In genomic region chr11:33100027-33100507, GRCm38 (mm10) we compare ENCODE assay signal across 8 mouse cellular contexts. TPM values are rescaled to one million over a fixed set of nuclear protein-coding genes. Genes with fewer than 3 reads are reported as not detected.
DNase-seq lines count a peak whose midpoint lies in the region; ATAC-seq lines count a peak whose summit lies in the region.

No protein-coding gene starts in this region.

- no peak overlapping the region for H3K27ac ChIP-seq in forebrain, embryonic 13.5 days
- no peak overlapping the region for H3K27ac ChIP-seq in lung, embryonic 16.5 days (ENCODE audit: low read length)

- H3K4me1 ChIP-seq in forebrain, embryonic 13.5 days: peaks cover 12% of the 10 kb centered on the region
- peaks cover 12% of the 10 kb centered on the region; the same call in 1 of the 2 replicates for H3K4me1 ChIP-seq in lung, embryonic 16.5 days (replicated peaks; ENCODE audit: control insufficient read depth, insufficient read depth, low read length)

- DNase-seq in adrenal gland, adult 2 months: peak; percentile 8
- no peak for DNase-seq in adrenal gland, adult 18-20 months (ENCODE audit: low spot score in 2 of 2)
- peak; percentile 56 to 62 for DNase-seq in heart, postnatal 14 days
- DNase-seq in layer of hippocampus, postnatal 25 days (ENCODE audit: extremely low spot score in 1 of 2, low spot score in 1 of 2): no peak
- DNase-seq in kidney, postnatal 14 days: no peak

- peak overlapping the region; percentile 46 for H3K4me2 ChIP-seq in forebrain, embryonic 13.5 days
- H3K4me2 ChIP-seq in lung, embryonic 16.5 days (ENCODE audit: low read depth, low read length): peak overlapping the region; percentile 58

- H3K4me3 ChIP-seq in forebrain, embryonic 13.5 days: no peak overlapping the region
- H3K4me3 ChIP-seq in lung, embryonic 16.5 days (ENCODE audit: low read length): peak overlapping the region; percentile 27

- H3K9ac ChIP-seq in forebrain, embryonic 13.5 days: peak overlapping the region; percentile 26; the same call in 1 of the 2 replicates
- H3K9ac ChIP-seq in lung, embryonic 16.5 days (ENCODE audit: low read length): peak overlapping the region; percentile 51

- no peaks in the 10 kb centered on the region for H3K9me3 ChIP-seq in forebrain, embryonic 13.5 days (replicated peaks)
- H3K9me3 ChIP-seq in lung, embryonic 16.5 days (ENCODE audit: control insufficient read depth, low read length): no peaks in the 10 kb centered on the region

- no peaks in the 10 kb centered on the region for H3K27me3 ChIP-seq in forebrain, embryonic 13.5 days
- H3K27me3 ChIP-seq in lung, embryonic 16.5 days (ENCODE audit: control insufficient read depth, insufficient read depth, low read depth, low read length): no peaks in the 10 kb centered on the region

- intact Hi-C loops in heart, postnatal 14 days (cut with DNase I): loop anchor here (5.0 kb wide), 1 partner anchor 143 kb away; no protein-coding TSS in a partner anchor

- ATAC-seq in forebrain, embryonic 13.5 days: 0 out of 2 replicates have a peak, but pooled peaks have one; percentile 50
- ATAC-seq in lung, embryonic 16.5 days (ENCODE audit: low read depth): peak; percentile 59
- ATAC-seq in monocyte, adult 5-6 weeks (replicated peaks; ENCODE audit: insufficient number of reproducible peaks, low FRiP score, low TSS enrichment, poor library complexity, severe bottlenecking): no peak

- 19% methylated on average over 10 of the region's 10 CpGs for WGBS in forebrain, embryonic 13.5 days
- WGBS in lung, embryonic 16.5 days: 12% methylated on average over 10 of the region's 10 CpGs

- no peaks in the 10 kb centered on the region for H3K36me3 ChIP-seq in forebrain, embryonic 13.5 days (ENCODE audit: poor library complexity, severe bottlenecking)
- no peaks in the 10 kb centered on the region for H3K36me3 ChIP-seq in lung, embryonic 16.5 days (ENCODE audit: control insufficient read depth, insufficient read depth, low read length)

RNA-seq across cellular contexts. Expression of gene Fgf18, which starts 47.1 kb away (rescaled TPM):
- 1 to 10 TPM; 2.4 to 2.5 TPM for total RNA-seq in adrenal gland, adult 2 months (2021)
- polyA plus RNA-seq in adrenal gland, adult 2 months (2012; rRNA removed): 0.36 and 0.87 TPM in 2 replicates
- total RNA-seq in adrenal gland, adult 18-20 months (2021): 1 to 10 TPM; 1.3 to 2.0 TPM
- polyA plus RNA-seq in forebrain, embryonic 13.5 days (2015; fragmentation: Nextera tagmentation; extraction: Ambion mirVana): 1.6 and 2.9 TPM in 2 replicates
- total RNA-seq in heart, postnatal 14 days (2021): 1 to 10 TPM; 4.1 to 4.9 TPM
- polyA plus RNA-seq in lung, embryonic 16.5 days (2015; fragmentation: Nextera tagmentation; extraction: Ambion mirVana): 10.8 and 11.3 TPM in 2 replicates
- 1 to 10 TPM; 3.9 to 4.3 TPM for total RNA-seq in layer of hippocampus, postnatal 25 days (2021)
- total RNA-seq in monocyte, adult 5-6 weeks (2017): not detected in 3 replicates

Comparison
In these comparisons a context has a peak if more than half of its experiments do, and no peak if none do; other contexts are left out.
1. DNase-seq: peak in adrenal gland, adult 2 months (single experiment) and heart, postnatal 14 days (2 of 2); none in adrenal gland, adult 18-20 months (0 of 2), layer of hippocampus, postnatal 25 days (0 of 2) and kidney, postnatal 14 days (single experiment).